Mouse (Mus musculus) mouse trophoblast stem cell (cell line): ENCODE results near the gene Cnih4.

Experiments
- in situ Hi-C, 2 experiments: fragments of 300-500 bp; cut with MseI, MboI; formaldehyde crosslinking; loops; 2 replicates in 1 of 2; 3 replicates in 1 of 2; pipeline ENCODE4 v1.15.1; 2025

Gene Cnih4

DNA sequence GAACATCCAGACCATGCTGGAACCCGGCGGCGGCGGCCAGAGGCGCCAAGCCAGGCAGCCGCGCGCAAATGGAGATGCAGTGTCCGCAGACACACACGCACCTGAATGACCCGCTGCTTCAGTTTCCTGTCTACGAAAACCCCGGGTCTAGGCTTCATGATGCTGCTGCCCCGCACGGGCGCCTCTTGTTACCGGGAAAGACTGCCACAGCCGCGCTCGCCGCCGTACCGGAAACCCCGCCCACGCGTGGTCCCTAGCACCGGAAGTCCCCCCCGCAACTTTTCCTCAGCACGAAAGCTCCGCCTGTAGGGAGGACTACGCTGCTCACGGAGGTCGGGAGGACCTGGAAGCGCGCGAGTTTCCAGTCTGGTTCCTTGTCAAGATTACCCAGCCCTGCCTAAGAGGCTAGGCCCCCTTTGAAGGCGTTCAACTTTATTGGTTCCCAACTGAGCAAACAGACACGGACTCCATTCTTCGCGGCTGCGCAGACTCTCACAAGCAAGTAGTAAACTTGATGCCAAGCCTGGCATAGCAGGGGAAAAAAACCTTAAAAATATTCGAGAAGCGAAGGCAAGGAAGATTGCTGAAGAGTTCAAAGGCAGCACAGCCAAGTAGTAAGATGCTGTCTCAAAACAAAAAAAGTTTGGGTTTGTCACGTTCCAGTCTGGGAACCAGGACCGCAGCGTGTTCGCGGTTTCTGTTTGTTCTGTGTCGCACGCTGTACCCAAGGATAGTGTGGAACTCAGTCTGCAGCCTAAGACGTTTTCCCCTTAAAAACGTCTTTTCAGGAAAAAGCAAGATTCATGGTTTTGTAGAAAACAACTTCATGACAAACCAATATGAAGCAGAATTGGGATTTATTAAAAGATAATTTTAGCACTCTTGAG, at the start of gene Cnih4, which contains the start of gene Nvl:
Cnih4 (plus strand) TSS at position 744 of the 887 bp plus-strand sequence.
Nvl (minus strand) TSS at position 255 of the 887 bp plus-strand sequence.
- in situ Hi-C loops, result no loop called here

DNA sequence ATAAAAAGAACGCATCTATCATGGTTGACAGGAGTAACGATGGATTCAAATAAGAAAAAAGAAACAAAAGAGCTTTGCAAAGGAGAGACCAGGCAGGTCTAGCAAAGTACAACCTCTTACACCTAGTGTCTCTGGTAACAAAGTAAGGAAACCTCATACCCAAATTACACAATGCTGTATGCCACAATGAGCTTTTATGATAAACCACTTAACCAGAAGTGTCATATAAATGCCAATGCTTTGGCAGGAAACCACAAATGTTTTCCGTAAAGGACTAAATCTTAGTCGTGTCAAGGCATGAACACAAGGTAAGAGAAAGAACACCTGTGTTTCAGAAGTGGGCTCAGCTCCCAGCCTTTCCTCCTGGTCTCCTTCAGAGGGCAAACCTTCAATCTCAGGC, 27.4 kb upstream of the Cnih4 start:
- in situ Hi-C loops, result no loop called here

DNA sequence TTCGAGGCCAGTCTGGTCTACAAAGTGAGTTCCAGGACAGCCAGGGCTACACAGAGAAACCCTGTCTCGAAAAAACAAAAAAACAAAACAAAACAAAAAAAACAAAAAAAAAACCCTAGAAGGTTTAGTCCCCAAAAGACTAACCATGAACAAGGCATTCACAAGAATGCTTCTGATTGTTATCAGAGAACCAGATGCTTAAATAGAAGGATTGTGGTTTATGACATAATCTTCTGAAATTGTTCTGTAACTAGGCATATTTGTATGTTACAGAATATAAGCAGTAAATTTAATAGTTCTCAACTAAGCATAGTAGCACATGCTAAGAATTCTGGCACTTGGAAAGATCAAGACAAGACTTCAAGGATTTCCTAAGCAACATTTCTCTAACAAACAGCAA, 20.3 kb upstream of the Cnih4 start:
- in situ Hi-C loops, result no loop called here

DNA sequence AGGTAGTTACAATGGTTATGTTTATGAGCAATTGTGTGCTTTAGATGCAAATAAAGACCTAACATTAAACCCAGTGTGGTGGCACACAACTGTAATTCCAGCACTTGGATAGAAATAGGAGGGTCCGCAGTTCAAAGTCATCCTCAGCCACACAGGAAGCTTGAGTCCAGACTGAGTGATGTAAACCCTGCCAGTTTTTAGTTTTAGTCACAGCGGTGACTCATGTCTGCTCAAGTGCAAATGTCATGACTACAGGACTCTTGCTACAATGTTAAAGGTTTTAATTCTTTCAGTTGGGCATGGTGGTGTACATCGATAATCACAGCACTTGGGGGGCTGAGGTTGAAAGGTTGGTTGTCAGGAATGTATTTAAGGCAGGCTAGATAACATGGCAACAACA, 18.6 kb upstream of the Cnih4 start:
- in situ Hi-C loops, result no loop called here

DNA sequence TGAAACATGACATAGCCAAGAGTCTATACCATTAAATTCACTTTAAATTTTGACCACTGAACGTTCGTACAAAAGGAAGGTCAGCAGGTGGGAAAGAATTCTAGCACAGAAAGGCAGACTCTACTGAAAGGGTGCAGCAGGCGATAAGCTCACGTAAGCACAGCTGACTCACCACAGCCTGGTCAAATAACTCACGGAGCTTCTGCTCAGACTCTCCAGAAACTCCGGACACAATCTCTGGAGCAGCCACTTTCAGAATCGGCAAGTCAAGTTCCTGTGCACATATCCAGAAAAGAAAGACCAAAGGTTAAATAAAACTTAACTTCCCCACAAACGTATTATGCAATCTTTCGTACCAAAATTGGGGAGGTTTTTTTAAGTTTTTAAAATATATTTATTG, 17.7 kb upstream of the Cnih4 start:
- in situ Hi-C loops, result no loop called here

DNA sequence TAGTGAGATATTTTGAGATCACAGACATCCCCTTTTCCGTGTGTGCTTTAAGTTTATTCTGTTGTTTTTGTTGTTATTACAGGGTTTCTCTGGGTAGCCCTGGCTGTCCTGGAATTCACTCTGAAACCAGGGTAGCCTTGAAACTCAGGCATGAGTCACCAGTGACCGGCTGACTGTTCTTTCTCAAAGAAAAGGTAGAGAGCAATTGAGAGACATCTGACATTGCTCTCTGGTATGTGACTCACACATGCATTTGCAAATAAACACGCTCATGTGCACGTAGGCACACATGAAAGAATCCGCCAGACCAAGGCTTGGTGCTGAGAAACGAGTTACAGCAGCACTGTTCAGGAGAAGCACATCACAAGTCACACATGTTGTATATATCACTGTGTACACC, 12.6 kb upstream of the Cnih4 start:
- in situ Hi-C loops, result no loop called here

DNA sequence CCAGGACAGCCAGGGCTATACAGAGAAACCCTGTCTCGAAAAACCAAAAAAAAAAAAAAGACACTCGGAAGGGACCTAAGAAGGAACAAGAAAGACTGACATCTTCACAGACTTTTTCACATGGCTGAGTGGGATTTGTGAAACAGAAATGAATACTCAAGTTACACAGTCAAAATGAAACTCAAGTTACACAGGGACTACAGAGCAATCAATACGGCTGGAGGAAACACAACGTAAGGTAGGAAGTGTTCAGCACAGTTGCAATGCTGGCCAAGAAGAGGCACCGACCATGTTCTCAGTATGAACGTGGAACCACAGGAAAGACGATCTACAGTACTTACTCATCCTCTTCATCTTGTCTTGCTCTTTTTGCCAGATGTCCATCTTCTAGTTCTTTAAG, 5.8 kb upstream of the Cnih4 start:
- in situ Hi-C loops, result no loop called here

DNA sequence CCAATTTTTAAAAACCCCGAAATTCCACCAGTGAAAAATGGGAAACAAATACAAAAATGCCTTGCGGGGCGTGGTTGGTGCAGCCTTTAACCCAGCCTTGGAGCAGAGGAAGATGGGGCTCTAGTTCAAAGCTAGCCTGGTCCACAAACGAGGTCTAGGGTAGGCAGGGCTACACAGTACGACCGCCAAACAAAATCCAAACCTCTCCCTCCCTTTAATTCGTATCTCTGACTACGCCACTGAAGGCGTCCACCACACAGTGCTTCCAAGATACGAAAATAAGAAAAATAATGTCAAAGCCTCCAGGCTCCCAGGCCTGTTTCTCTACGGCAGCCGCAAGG, 914 bp upstream of the Cnih4 start:
- in situ Hi-C loops, result no loop called here

DNA sequence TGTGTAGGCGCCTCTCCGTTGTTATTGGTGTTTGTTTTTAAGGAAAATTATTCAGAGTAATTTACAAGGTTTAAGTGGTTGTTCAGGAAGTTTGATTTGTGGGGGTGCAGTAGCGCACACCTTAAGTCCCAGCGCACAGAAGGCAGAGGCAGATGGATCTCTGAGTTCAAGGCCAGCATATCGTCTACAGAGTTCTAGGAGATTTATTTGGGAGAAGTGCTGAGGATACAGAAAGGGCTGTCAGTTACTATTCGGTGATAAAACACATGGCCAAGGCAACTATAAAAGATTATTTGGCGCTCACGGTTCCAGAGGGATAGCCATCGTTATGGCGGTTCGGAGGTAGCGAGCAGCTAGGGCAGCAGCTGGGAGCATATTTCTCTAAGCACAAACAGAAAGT, 473 bp downstream of the Cnih4 start:
- in situ Hi-C loops, result no loop called here

DNA sequence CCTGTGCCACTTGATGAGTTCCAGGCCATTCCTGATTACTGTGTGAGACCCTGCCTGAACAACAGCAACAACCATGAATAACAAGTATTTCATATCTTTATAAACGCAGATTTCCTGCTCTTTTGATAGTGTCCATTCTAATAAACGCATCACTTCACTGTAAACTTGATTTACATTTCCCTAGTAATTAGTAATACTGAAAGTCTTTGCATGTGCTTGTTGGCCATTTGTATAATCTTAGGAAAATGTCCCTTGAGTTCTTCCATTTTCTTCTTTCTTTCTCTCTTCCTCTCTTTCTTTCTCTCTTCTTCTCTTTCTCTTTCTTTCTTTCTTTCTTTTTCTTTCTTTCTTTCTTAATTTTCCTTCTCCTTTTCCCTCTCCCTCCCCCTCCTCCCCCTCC, 1.7 kb downstream of the Cnih4 start:
- in situ Hi-C loops, result no loop called here

DNA sequence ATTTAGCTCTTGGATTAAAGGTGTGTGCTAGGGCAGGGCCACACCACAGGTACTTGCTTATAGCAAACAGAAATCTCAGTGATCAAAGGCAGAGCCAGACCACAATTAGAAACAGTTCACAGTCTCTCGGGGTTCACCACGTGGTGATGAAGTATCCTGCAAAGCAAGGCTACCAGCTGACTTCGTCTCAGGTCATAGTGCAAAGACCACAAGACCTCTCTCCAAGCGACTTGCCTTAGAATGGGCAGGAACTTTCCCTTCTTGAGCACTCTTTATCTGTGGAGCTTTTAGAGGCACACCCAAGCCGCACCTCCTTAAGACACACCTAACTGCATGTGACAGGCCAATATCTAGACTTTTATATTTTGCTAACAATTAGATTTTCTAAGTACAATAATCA, 4.0 kb downstream of the Cnih4 start:
- in situ Hi-C loops, result no loop called here

DNA sequence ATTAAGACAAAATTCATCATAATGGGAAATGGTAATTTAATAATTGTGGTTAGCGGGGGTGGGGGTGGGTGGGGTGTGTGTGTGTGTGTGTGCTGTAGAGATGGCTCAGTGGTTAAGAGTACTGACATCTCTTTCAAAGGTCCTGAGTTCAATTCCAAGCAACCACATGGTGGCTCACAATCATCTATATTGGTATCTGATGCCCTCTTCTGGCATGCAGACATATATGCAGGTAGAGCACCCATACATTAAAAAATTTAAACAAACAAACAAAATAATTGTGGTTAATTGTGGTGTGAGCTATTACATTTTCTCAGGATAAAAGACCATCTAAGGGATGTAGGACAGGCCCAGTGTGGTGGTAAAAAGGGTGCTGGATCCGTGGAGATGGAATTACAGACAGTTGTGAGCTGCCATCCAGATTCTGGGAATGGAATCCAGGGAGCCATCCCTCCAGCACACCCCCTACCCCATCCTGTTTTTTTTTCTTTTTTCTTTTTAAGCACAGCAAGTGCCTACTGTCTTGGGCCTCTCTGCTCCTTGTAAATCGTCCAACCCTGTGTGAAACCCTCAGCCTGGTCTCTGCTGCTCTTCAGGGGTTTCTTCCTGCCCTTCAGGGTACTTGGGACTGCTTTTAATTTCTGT, 5.0 kb downstream of the Cnih4 start:
- in situ Hi-C loops, result no loop called here

DNA sequence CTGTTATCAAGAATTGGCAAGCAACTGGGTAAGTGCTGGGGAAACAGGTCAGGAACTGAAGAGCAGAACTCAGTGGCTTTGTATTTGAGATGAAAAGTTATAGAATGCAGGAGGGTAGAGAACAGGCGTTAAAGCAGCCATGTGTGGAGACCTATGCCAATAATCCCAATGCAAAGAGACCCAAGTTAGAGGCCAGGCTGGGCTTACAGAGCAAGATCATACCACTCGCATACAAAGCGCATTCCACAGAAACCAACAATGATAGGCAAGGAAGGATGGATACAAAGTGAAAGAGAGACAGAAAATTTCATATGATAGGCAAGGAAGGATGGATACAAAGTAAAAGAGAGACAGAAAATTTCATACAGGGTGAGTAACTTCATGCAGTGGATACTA, 5.9 kb downstream of the Cnih4 start:
- in situ Hi-C loops, result no loop called here

DNA sequence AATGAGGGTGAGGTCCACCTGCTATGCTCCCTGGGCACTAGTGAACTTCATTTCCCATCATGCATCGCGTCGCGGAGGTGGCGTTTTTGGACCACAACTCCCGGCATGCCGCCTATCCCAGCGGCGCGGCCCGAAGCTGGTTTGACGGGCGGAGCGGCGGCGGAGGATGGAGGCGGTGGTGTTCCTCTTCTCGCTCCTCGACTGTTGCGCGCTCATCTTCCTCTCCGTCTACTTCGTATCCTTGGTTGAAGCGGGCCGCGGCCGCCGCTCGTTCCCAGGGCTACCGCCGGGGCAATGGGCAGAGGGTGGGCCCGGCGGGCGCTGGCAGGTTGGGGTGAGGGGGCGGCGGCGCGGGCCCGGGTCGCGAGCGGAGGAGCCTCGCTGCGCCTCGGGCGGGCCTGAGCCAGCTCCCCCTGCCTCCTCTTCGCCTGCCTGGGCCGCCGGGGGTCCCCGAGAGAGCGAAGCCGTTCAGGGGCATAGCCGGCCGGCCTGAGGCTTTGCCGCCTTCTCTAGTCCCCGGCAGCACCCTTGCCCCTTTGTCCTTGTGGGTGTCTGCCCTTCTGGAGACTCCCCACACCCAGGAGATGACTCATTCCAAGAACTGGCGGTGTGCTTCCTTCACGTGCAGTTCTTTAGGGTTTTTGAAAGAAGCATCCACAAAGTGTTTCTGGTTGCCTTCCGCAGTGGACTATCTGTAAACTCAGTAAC, 6.5 kb downstream of the Cnih4 start:
- in situ Hi-C loops, result no loop called here

DNA sequence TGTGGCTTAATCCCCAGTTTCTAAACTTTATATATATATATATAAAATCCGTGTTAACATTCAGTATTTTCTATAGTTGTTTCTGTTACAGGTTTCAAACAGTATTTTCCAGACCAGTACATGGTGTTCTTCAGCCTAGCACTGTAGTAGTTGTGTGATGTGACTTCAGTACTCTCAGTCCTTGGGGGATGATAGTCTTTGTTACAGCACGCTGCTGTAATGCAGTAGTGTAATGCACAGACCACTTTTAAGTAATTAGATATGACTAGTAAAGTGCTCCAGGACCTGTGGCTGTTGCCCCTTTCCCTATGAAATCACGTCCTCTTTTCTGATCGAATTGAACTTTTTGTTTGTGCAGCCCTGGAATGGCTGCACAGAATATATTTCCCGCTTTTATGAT, 7.0 kb downstream of the Cnih4 start:
- in situ Hi-C loops, result no loop called here

DNA sequence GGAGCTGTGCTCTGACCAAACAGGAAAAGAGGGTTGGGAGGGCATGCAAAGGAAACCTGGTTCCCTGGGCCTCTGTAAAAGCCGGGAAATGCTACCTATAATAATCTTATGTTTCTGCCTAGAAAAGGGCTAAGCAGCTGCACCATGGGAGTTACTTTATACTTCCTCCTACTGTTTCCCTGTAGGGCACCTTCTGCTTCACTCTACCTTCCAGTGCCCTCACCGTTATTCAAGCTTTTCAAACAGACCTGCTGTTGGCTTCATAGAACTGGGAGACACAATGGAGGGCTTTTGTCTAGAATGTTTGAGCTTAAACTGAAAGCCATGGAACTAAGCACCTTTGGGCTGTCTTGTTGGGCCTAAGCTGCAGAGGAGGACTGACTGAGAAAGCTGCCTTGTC, 23.3 kb downstream of the Cnih4 start:
- in situ Hi-C loops, result no loop called here

DNA sequence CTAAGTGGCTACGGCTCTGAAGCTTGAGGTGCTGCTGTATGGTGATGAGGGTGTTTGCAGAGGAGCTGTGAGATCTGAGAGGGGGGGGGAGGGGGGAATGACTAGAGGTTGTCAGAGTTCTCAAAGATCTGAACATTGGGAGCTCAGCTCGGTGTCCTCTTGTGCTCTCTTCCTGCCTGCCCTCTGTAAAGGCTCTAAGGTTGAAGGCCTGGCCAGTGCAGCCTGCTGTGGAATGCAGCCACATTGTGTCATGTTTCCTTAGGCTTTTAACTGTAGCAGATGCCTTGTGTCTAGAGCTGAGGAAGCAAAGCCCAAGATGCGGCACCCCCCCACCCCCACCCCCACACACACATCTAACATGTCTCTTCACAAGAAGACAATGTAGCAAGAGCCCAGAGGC, 23.9 kb downstream of the Cnih4 start:
- in situ Hi-C loops, result no loop called here

DNA sequence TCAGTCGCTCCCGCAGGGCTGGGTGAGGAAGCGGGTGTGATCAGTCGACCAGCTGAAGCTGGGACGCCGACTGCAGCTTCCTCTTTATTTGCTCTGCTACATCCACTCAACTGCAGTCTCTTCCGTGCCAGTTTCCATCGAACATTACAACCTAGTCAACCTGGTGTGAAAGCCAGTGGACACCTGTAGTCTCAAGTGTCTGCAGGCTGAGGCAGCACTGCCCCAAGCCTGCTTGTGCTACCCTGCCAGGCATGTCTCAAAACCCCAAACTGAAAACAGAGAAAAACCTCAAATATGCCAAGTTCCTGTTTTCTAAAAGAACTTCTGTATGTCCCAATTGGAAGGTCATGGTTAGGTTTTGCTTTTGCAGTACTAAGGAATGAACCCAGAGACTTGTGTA, 25.7 kb downstream of the Cnih4 start:
- in situ Hi-C loops, result no loop called here

DNA sequence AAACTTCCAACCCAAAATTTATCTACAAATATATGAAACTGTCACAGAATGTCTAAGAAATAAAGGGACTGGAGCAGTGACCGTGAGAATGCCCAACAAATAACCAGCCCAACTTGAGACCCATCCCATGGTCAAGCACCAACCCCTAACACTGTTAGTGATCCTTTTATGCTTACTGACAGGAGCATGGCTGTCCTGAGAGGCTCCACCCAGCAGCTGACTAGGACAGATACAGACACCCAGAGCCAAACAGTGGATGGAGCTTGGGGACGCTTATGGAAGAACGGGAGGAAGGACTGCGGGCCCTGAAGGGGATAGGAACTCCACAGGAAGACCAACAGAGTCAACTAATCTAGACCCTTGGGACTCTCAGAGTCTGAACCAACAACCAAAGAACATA, 44.4 kb downstream of the Cnih4 start:
- in situ Hi-C loops, result no loop called here

DNA sequence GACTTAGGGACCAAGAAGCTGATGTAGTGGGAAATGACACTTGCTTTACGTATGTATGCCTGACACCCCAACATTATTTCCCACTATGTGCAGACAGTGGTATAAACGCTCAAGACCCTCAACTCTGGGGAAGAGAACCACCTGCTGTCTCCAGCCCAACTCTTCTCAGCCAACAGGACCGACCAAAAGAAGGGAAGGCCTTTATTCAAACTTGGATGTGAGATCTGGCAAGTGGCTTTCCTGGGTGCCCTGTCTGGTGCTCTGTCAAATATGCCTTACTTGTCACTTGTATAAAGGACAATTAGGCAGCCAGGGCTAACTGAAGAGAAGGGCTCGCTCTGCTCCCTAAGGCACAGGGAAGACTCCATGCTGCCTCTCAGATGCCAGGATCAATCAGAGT, 55.0 kb downstream of the Cnih4 start:
- in situ Hi-C loops, result no loop called here

DNA sequence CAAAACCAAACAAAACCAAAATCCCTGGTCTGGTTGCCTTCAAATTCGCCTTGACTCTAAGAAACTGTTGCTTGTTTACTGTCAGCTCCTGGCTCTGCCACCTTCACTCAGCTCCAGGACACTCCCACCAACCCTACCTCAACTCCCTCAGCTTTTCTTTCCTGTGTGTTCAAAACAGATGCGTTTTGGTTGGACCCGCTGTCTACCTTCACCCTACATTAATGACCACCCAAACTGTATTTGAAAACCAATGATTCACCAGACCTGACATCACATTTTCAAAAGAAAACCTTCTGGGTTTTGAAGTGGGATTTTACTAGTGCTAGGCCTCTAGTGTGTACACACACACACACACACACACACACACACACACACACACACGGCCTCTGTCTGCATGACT, 65.7 kb downstream of the Cnih4 start:
- in situ Hi-C loops, result no loop called here

DNA sequence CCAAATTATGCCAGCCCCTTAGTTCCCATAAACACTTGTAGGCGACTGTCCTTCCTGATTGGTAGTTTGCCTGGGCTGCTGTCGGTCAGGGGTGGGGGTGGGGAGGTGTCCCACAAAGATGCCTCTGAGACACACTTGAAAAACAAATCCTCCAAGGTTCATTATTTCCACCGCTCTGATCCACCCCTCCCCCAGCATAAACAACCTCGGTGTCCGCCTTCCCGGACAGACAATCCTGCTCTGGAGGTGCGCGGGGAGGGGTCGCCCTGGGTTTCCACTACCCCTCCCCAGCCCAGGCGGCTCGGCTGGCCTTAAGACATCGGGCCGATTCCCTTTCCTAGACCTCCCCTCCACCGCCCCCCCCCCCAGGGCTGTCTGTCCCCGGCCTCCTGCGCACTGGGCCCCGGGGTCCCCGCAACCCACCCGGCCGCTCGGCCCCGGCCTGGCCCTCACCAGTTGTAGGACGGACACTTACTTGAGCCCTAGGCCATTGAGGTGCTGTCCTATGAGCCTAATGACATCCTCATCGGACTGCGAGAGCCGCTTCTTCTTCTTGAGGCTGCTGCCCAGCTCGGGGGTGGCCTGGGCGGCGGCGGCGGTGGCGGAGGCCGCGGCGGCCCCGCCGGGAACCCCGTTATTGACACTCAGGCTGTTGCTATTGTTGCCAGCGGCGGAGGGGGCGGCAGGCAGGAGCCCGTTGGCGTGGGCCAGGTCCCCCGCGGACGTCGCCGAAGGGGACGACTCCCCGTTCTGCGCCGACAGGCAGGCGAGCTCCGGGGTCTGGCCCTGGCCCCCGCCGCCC, 66.3 kb downstream of the Cnih4 start:
- in situ Hi-C loops, result no loop called here
